Mouse (Mus musculus): ENCODE measurements at regions not wholly inside any gene's neighbourhood (a gene's known extent, or its start where the extent isn't known, plus 50 kb on each side); places are given as distances from the start of the nearest gene placed in this dataset.

DNA sequence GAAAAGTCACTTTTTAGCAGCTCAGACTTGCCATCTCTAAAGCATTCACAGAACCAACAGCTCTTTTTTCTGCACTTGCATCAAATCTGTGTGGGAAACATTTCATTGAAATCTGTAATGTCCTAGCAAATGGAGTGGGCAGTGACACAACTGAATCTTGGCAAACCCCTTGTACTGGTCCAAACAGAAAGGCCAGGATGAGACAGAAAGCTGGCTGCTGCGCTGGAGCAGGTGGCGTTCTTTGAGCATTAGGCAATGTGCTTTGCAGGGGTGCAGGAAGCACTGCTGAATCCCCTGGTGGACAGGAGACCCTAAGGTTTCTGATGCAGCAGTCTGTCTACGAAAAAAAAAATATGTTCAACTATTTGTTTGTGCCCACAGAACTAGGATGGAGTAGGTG, 85.2 kb upstream of the Lrrn1 start:
- TF ChIP-seq POLR2A (IDR thresholded peaks at IDR 0.05; ENCODE audit: control insufficient read depth, low read depth, low read length) = no peak
- TF ChIP-seq CTCF (IDR thresholded peaks at IDR 0.05; ENCODE audit: control insufficient read depth, insufficient read depth, insufficient replicate concordance, low read depth, low read length) = no peak
